Mouse (Mus musculus): ENCODE measurements around the gene Olfr412.

The Olfr412 gene

DNA sequence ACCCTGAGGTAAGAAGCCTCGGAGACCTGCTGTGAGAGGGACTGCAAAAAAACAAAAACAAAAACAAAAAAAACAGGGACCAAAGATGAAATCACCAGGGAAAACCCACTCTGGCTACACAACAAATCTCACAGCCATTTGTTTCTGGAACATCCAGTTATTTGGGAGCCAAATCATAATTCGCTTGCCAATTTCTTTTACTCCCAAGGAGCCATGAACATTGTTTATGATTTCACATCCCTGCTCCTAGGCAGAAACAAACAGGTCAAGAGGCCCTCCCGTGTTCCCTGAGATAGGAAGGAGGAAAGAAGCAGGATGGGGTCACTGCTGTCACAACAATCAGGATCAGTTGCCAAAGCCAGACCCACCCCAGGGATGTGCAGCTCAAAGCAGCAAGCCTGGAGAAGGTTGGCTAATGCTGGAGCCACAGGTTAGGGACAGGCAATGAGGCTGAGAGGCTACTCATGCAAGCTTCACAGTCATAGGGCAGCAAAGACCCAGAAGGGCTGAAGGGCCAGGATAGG lies 51.6 kb downstream of the Olfr412 start:
- no peak for DNase-seq (ENCODE audit: extremely low spot score)

DNA sequence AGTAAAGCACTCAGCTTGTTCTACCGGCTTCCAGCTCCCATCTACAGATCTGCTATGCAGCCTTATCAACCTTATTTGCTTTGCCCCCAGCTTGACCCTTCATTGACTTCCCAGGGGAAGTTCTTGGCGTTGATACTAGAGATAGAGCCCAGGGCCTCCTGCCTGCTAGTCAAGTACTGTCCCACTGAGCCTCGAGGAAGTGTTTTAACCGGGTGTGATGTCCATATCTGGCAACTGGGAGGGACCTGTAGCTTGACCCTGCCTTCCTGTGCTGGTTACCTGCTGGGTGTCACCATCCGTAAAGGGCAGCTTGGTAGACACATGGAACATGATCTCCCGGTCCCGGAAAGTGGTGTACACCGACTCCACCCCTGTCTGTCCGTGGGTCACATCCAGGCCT lies 52.2 kb downstream of the Olfr412 start:
- no peak for DNase-seq (ENCODE audit: extremely low spot score)

DNA sequence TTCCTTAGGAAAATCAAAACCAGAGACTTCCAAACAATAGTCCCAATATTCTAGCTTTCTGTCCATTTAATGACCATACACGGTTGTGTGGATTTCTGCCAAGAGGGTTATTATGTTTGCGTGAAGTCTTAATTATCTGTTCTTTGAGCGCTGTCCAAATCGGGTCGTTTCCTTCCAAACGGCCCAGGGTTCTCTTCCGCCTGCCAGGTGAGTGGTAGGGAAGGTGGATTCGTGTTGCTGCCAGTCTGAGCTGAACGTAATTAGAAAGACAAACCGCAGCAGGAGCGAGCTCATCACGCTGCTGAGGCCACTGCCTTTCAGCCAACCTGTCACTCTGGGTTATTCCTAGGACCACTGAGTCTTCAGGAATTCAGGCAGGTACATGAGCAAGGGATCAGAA lies 53.9 kb downstream of the Olfr412 start:
- DNase-seq (ENCODE audit: extremely low spot score): no peak

All from embryo, embryonic 9.5 days (tissue).